Mouse (Mus musculus): Measurements from ENCODE around the gene Kif1bp. TPM values are rescaled to one million over a fixed set of nuclear protein-coding genes. Genes with fewer than 3 reads are reported as not detected.
"Not testable (repeated sequence)": the region's sequence is repeated elsewhere in the genome, so short reads cannot be mapped to it uniquely, and the experiment has no call there.

The Kif1bp gene
- total RNA-seq (2021) (10 to 100 TPM; 57.7 to 60.8 TPM), polyA plus RNA-seq (2012; rRNA removed) (64.0 and 74.9 TPM in 2 replicates)
- long read RNA-seq, transcript Kif1bp-201 (7 exons, 2,472 nt) = major isoform, 63 of 68 reads
- long read RNA-seq, partial matches to known transcripts = 0 of 68 reads
- long read RNA-seq, other reads (novel, unspliced or antisense) = 4 of 68 reads

- DNase-seq = peak; percentile 97
Observed at GRCm38 (mm10) chr10:62578338-62579100, at the start of gene Kif1bp. Gene Kif1bp (minus strand): TSS chr10:62578457.

DNA sequence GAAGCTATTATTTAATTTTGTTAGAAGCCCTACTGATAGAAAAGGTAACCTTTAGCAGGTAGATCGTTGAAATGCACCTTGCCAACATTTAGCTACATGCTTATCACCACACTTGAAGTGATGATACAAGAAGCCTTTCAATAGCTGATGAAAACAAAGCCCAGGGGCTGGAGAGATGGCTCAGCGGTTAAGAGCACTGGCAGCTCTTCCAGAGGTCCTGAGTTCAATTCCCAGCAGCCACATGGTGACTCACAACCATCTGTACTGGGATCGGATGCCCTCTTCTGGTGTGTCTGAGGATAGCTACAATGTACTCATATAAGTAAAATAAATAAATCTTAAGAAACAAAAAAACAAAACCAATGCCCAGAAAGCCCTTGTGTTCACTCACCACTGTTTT lies 25.9 kb upstream of the Kif1bp start:
- DNase-seq = no peak

DNA sequence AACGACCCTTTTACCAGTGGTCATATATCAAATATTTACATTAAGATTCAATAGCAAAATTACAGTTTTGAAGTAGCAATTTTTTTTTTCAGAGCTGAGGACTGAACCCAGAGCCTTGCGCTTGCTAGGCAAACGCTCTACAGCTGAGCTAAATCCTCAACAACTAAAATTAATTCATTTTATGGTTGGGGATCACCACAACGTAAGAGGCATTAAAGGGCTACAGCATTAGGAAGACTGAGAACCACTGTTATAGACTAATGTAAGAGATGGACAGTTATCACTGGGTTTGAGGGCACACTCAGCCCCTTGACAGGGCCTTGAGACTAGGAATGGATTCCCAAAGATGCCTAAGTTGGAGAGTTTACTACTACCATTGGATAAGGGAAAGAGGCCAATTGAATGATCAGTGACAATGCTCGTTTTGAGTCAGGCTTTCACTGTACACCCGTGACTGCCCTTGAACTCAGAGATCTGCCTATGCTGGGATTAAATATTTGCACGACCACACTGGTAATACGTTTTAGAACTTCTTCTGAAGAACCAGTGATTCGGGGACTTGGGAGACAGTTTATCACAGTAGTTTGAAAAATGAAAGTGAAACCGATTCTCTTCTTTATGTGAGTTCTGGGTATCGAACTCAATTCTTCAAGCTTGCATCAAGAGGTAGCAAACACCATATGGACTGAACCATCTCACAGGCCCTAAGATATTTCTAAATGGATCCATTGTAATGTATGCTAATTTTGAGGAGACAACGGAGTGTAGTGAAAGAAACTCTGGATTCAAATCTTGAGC lies 25.2 kb upstream of the Kif1bp start:
- no peak for DNase-seq

DNA sequence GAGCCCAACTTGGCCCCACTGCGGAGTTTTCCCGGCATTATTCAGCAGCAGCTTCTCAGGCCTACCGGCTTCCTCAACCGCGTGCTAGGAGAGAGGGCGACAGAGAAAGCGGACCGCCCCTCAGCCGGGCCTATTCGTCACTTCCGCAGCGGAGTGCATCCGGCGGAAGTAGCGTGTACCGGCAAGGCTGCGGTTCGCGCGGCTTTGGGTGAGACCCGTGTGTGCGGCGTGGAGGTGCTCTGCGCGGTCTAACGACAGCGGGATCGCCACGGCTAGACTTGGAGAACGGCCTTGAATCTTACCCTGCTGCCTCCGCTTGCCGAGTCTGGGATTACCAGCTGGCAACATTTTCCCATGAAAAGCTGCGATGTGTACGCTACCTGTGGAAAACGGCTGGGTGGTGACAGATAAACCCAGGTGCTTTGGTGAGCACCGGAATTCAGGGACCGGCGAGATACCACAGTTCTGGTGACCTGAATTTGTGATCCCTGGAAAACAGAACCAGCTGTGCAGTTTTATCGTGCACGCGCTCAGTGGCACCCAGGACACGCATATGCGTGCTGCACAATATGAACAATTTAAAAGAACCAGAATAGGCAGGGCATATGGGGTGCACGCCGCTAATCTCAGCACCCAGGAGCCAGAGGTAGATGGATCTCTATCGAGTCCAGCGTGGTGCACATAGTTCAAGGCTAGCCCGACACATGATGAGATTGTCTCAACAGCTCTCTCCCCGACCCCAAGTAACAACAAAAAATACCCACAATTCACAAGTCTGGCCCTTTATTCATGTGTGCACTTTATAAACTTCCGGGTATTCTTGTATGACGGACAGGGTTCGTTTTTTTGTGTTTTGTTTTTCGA lies 24.2 kb upstream of the Kif1bp start, which contains the start of gene Ddx21:
Ddx21 (minus strand) TSS at position 105 of the 864 bp plus-strand sequence.
- peak; percentile 93 for DNase-seq

- DNase-seq = no peak
Observed at GRCm38 (mm10) chr10:62601833-62602176, 23.5 kb upstream of the Kif1bp start.

- peak; percentile 22 for DNase-seq
Observed at GRCm38 (mm10) chr10:62601053-62601791, 23.0 kb upstream of the Kif1bp start.

GRCm38 (mm10) chr10:62600056-62600455 lies 21.8 kb upstream of the Kif1bp start:
- no peak for DNase-seq

GRCm38 (mm10) chr10:62599311-62599710 lies 21.1 kb upstream of the Kif1bp start:
- not testable (repeated sequence) for DNase-seq

DNA sequence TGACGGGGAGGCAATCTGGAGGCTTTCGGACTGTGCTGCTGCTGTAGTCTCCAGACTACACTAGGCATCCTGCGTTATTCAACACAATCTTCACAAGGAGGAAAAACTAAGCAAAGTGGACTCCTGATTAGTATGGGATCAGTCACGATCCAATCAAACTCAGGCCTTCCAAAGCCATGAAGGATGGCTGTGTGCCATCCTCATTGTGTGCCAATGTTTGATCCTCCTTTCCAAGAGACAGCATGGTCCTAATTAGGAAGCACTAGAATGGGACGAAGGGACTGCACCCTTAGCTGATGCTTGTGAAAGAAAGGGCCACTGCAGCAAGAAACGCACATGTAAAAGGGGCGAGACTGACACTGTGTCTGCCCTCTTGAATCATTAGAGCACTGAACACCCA lies 14.2 kb upstream of the Kif1bp start:
- no peak for DNase-seq

- DNase-seq = peak; percentile 86
Observed at GRCm38 (mm10) chr10:62590200-62590599, 11.9 kb upstream of the Kif1bp start.

- DNase-seq = peak; percentile 30
Observed at GRCm38 (mm10) chr10:62588616-62589015, 10.4 kb upstream of the Kif1bp start.

DNA sequence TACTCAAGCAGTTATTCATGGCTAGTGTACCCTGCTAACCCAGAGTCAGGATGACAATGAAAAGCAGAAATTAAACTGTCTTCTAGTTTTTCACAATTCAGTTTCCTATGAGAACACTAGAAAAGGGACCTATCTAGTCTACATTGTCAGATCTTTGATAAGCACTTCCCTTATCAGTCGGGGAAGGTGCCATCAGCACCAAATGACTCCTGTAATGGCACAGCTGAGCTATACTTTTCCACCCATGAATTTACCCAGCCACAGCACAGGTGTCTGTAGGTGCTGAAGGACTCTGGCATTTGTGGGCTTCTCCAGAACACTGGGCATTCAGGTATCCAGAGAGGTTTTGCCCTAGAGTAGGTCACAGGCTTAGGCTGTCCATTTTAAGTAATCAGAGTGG lies 5.0 kb upstream of the Kif1bp start:
- DNase-seq = no peak

DNA sequence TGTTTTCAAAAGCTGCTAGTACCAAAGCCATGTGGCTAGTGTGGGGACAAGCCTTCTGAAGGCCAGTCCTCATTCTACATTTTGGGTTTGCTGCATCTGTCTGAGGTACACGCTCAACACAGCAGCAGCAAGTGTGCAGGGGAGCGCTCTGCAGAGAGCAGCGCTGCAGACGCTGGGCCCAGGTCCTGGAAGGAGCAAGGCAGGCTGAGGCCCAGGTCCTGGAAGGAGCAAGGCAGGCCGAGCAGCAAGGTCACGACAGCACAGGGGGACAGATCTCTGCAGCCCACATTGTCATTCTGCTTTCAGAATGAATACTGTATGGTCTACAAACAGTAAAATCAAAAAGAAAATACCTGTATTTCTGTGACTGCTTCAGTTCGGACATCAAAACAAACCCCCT lies 4.4 kb upstream of the Kif1bp start:
- no peak for DNase-seq

DNA sequence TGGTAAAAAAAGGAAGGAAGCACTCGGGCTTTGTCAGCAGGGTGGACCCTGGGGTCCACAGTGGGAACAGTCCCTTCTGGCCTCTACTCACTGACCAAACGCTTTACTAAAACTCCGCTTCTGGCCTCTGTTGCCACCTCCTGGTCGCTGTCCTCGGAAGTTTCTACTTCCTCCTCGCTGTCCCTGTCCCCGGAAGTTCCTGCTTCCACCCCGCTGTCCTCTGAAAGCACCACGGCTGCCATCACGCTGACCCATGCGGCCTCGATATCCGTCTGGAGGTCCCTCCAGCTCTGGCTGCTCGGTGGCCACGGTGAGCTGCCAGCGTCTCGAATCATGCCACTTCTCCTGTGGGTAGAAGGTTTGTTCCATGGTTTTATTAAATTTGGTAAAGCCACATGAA lies 4.0 kb upstream of the Kif1bp start:
- no peak for DNase-seq

DNA sequence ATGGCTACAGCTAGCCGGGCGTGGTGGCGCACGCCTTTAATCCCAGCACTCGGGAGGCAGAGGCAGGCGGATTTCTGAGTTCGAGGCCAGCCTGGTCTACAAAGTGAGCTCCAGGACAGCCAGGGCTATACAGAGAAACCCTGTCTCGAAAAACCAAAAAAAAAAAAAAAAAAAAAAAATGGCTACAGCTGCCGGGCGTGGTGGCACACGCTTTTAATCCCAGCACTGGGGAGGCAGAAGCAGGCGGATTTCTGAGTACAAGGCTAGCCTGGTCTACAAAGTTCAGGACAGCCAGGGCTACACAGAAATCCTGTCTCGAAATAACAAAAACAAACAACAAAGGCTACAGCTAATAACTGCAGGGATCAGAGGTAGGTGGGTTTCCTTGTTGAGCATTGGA lies 872 bp upstream of the Kif1bp start:
- DNase-seq = not testable (repeated sequence)

DNA sequence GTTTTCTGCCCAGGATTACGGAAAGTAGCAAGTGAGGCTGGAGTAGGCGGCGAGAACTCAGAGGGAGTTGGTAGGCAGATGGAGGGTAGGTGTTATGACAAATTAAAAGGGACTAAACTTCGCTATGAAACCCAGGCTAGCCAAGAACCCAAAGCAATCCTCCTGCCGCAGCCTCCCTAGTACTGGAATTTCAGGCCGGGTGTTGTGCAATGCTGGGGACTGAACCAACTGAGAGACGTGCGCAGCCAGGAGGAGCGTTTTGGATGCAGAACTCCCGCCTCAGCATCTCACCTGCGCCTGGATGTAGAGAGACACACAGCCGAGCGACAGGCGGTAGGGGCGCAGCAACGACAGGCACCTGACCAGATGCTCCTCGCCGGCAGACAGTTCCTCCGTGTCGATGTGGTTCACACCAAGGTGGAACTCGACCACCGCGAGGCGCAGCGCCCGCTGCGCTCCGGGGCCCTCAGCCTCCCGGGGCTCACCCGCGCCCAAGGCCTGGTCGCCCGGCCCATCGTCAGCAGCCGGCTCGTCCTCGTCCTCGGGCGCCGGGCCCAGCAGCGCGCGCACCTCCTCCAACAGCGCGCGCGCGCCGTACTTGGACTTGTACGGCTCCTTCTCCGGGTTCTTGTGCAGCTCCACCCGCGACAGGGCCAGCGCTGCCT lies 452 bp downstream of the Kif1bp start:
- DNase-seq = no peak

DNA sequence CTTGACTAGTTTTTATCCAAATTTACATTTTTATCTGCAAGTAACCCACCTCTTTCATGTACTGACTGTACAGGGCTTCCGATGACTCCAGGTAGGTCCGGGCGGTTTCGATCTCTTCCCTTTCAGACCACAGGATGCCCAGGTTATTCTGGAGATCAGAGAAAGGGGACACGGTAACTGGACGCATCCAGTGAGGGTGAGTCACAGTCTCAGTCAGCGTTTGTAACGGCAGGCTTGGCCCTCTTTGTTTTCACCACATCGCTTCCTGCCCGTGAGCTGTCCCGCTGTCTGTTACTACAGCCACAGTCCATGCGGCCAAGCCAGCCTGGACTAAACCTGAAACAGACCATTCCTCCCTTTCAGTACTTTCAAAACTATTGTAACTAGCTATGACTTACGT lies 3.3 kb downstream of the Kif1bp start:
- DNase-seq = no peak

GRCm38 (mm10) chr10:62570126-62570871 lies 8.0 kb downstream of the Kif1bp start:
- no peak for DNase-seq

- DNase-seq = no peak
Observed at GRCm38 (mm10) chr10:62568861-62569260, 9.4 kb downstream of the Kif1bp start.

DNA sequence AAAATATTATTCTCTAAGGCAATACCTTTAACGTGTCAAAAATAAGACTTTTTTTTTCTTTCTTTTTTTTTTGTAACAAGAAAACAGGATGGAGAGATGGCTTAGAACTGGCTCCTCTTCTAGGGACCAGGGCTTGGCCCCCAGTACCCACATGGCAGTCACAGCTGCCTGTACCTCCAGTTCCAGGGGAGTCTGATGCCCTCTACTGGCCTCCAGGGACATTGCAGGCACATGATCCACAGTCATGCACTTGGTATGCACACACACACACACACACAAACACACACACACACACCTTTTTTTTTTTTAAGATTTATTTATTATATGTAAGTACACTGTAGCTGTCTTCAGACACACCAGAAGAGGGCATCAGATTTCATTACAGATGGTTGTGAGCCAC lies 20.5 kb downstream of the Kif1bp start:
- DNase-seq = no peak
